8 mouse cellular contexts compared by ENCODE assay signal in genomic region chr14:118473831-118474193, GRCm38 (mm10).
DNase-seq lines count a peak whose midpoint lies in the region; ATAC-seq and TF ChIP-seq lines count a peak whose summit lies in the region.

No protein-coding gene starts in this region.

- TF ChIP-seq POLR2A in myocyte (IDR thresholded peaks at IDR 0.05; ENCODE audit: insufficient read length, low read depth): no peak

- peaks cover 3% of the 10 kb centered on the region; the same call in 1 of the 2 replicates for H3K9me3 ChIP-seq in embryonic facial prominence, embryonic 10.5 days
- 0 out of 2 replicates have a peak, but pooled peaks cover 3% of the 10 kb centered on the region for H3K9me3 ChIP-seq in limb, embryonic 11.5 days (ENCODE audit: control insufficient read depth, low read length)

- H3K27ac ChIP-seq in embryonic facial prominence, embryonic 10.5 days (replicated peaks): peak overlapping the region; percentile 74
- H3K27ac ChIP-seq in limb, embryonic 11.5 days (replicated peaks; ENCODE audit: low read depth, low read length): no peak overlapping the region

- DNase-seq in layer of hippocampus, adult 11-12 months (ENCODE audit: low spot score): peak; percentile 7
- no peak for DNase-seq in layer of hippocampus, adult 9-10 months (ENCODE audit: low spot score)
- DNase-seq in embryonic facial prominence, embryonic 10.5 days (ENCODE audit: low spot score): peak; percentile 80
- DNase-seq in heart, postnatal 14 days: peak; percentile 22 to 33
- peak; percentile 70 for DNase-seq in limb, embryonic 11.5 days (ENCODE audit: low spot score)
- DNase-seq in urinary bladder, postnatal 4 days (ENCODE audit: low spot score in 2 of 2): no peak
- DNase-seq in thymus, adult 18-20 months: no peak

- under 1% methylated on average over 37 of the region's 37 CpGs for WGBS in embryonic facial prominence, embryonic 10.5 days
- WGBS in limb, embryonic 11.5 days: under 1% methylated on average over 37 of the region's 37 CpGs

- no peaks in the 10 kb centered on the region for H3K36me3 ChIP-seq in embryonic facial prominence, embryonic 10.5 days (replicated peaks)
- no peaks in the 10 kb centered on the region for H3K36me3 ChIP-seq in limb, embryonic 11.5 days (ENCODE audit: control insufficient read depth, insufficient read depth, low read length)
- H3K36me3 ChIP-seq in myocyte (ENCODE audit: control insufficient read depth, insufficient read depth): no peaks in the 10 kb centered on the region

- H3K4me3 ChIP-seq in embryonic facial prominence, embryonic 10.5 days: peak overlapping the region; percentile 72
- H3K4me3 ChIP-seq in limb, embryonic 11.5 days (ENCODE audit: low read depth, low read length): peak overlapping the region; percentile 51
- no peak overlapping the region for H3K4me3 ChIP-seq in myocyte

- H3ac ChIP-seq in myocyte (ENCODE audit: control insufficient read depth, insufficient read length): no peak overlapping the region

- peak overlapping the region; percentile 97 for H3K4me2 ChIP-seq in limb, embryonic 11.5 days (ENCODE audit: low read depth, severe bottlenecking)
- peak overlapping the region; percentile 46 for H3K4me2 ChIP-seq in myocyte (ENCODE audit: low read depth)

- H3K27me3 ChIP-seq in embryonic facial prominence, embryonic 10.5 days (replicated peaks; ENCODE audit: low read depth, poor library complexity, severe bottlenecking): peaks cover 53% of the 10 kb centered on the region
- H3K27me3 ChIP-seq in limb, embryonic 11.5 days (ENCODE audit: control insufficient read depth, insufficient read depth, low read length): peaks cover 18% of the 10 kb centered on the region
- H3K27me3 ChIP-seq in myocyte (ENCODE audit: control insufficient read depth, insufficient read depth, insufficient read length): no peaks in the 10 kb centered on the region

- no peaks in the 10 kb centered on the region for H3K79me2 ChIP-seq in myocyte (ENCODE audit: control insufficient read depth, insufficient read depth)

- intact Hi-C loops in heart, postnatal 14 days (cut with DNase I): no loop called here

- peak overlapping the region; percentile 40; the same call in 1 of the 2 replicates for H3K9ac ChIP-seq in limb, embryonic 11.5 days (ENCODE audit: low read length)

- peaks cover 19% of the 10 kb centered on the region for H3K4me1 ChIP-seq in embryonic facial prominence, embryonic 10.5 days
- H3K4me1 ChIP-seq in limb, embryonic 11.5 days (ENCODE audit: control insufficient read depth, insufficient read depth, low read length): peaks cover 4% of the 10 kb centered on the region; the same call in 1 of the 2 replicates

- peak; percentile 45; the same call in 1 of the 2 replicates for ATAC-seq in limb, embryonic 11.5 days (ENCODE audit: insufficient number of reproducible peaks, low FRiP score, low TSS enrichment, low read depth)

TF ChIP-seq in myocyte, 11 proteins besides CTCF, POLR2A, EP300 and RAD21:
- TF ChIP-seq REST (IDR thresholded peaks at IDR 0.05; ENCODE audit: insufficient read depth, insufficient read length) (no peak), TCF3 (IDR thresholded peaks at IDR 0.05; ENCODE audit: insufficient read length, low read depth) (no peak), USF1 (IDR thresholded peaks at IDR 0.05; ENCODE audit: low read depth) (no peak), E2F4 (IDR thresholded peaks at IDR 0.05; ENCODE audit: insufficient read depth) (no peak), TCF12 (IDR thresholded peaks at IDR 0.05; ENCODE audit: insufficient read depth, poor library complexity, severe bottlenecking) (no peak), CEBPB (IDR thresholded peaks at IDR 0.05; ENCODE audit: insufficient read depth, poor library complexity, severe bottlenecking) (no peak), MYOD1 (IDR thresholded peaks at IDR 0.05; ENCODE audit: control insufficient read depth in 1 of 3, insufficient read length in 2 of 3, low read depth in 2 of 3) (no peak), SRF (IDR thresholded peaks at IDR 0.05; ENCODE audit: control insufficient read depth, insufficient read length, low read depth) (no peak), MAX (IDR thresholded peaks at IDR 0.05; ENCODE audit: low read depth) (no peak), MYOG (IDR thresholded peaks at IDR 0.05; ENCODE audit: control insufficient read depth in 1 of 3, insufficient read depth in 1 of 3, insufficient read length in 2 of 3, low read depth in 2 of 3) (no peak), POLR2AphosphoS2 (IDR thresholded peaks at IDR 0.05; ENCODE audit: insufficient read length, low read depth) (no peak)

Comparison
In these comparisons a context has a peak if more than half of its experiments do, and no peak if none do; other contexts are left out.
1. DNase-seq: peak in layer of hippocampus, adult 11-12 months (single experiment), embryonic facial prominence, embryonic 10.5 days (single experiment), heart, postnatal 14 days (2 of 2) and limb, embryonic 11.5 days (single experiment); none in layer of hippocampus, adult 9-10 months (single experiment), urinary bladder, postnatal 4 days (0 of 2) and thymus, adult 18-20 months (0 of 2).